Mouse (Mus musculus) CD8-positive naive resting alpha-beta T cell, adult 57 days (primary cell): ENCODE results near the gene Ndufs1. TPM values are rescaled to one million over a fixed set of nuclear protein-coding genes. Genes with fewer than 3 reads are reported as not detected.

ENCODE experiments used
- total RNA-seq: library from RNA; stranded (reverse); gene quantifications from one replicate; pipeline ENCODE4 v1.2.4, GENCODE M21; 2023

The Ndufs1 gene
- 73.3 TPM for total RNA-seq

DNA sequence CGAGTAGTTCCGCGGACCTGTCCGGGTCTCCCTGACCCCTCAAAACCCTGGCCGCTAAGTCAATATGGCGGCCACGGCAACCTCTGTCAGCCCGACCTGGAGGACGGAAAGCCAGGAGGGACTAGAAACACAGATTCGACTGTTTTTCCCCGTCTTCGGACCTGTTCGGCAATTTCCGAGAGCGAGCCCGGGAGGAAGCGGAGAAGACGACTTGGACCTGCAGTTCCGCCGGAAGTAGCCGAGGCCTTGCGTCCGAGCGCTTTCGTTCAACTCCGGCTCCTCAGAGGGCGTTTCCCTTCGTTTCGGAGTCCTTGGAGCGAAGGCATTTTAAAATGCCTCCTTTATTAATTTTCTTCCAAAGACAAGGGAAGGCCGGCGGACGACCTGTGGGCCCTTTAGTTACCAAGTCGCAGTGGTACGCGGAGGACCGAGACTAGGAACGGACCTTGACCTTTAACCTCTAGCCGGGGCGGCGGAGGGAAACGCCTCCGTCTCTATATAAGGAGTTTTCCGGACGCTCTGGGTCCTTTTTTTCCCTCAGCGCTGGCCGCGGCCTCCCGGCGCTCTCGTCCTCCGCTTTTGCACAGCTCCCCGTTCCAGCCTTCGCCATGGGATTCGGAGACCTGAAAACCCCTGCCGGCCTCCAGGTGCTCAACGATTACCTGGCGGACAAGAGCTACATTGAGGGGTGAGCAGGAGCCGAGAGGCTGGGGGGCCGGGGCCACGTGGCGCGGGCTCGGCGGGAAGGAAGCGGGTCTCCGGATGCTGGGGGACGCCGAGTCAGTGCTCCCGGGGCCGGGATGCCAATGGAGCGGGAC, at the start of gene Ndufs1, which contains the start of gene Eef1b2:
Gene Ndufs1 (minus strand): TSS at position 230 of the 818 bp plus-strand sequence.
Gene Eef1b2 (plus strand): TSS at position 222 of the 818 bp plus-strand sequence.

DNA sequence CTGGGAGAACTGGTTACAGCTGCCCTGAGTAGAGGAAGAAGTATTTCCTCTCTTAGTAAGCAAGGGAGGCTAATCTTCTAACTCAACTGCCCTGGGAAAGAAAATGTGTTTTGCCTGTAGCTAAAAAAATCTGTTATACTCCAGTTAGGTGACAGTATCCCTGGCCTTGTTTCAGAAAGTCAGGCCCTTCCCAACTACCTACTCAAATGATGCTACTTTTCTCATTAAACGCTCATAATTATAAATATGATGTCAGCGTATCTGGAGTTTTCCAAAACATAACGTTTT, 37.6 kb upstream of the Ndufs1 start, which contains the start of gene Gpr1:
Gene Gpr1 (minus strand): TSS at position 273 of the 288 bp plus-strand sequence.

DNA sequence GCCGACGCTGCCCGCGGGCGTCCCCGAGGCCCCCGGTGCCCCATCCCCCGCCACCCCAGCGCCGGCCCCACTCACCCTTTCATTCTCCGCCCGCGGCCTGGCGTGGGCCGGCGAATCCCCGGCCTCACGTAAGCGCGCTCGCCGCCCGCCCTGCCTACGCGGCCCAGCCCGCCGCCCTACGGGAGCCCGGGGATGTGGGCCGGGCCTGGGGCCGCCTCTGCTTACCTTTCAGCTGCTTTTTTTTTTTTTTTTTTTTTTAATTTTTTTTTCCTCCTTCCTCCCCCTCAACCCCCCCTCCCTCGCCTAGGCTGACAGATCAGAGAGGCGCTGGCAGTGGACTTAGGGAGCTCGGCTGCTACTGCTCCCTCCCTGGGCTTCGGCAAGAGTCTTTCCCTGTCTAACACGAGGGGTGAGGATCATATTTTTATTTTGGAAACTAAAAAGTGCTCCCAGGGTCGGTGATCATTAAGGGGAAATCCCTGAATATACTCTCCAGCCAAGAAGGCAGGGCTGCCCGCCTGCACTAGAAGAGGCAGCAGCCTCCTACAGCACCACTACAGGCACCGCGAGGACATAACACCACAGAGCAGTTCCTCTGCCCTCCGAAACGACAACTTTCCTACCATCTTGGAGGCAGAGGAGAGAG, 62.4 kb downstream of the Ndufs1 start, which contains the start of gene Ino80d:
Gene Ino80d (minus strand): TSS at position 532 of the 646 bp plus-strand sequence.

Other genes starting within 250 kb of the Ndufs1 start
- gene Ino80d, start 62.2 kb downstream of the Ndufs1 start, total RNA-seq, result 70.4 TPM
- 1,925 TPM for gene Eef1b2, start within 50 bp of the Ndufs1 start, total RNA-seq
- not detected for gene Gpr1, start 37.7 kb upstream of the Ndufs1 start, total RNA-seq
- gene Zdbf2, start 96.4 kb upstream of the Ndufs1 start, total RNA-seq, result not detected